Mouse (Mus musculus): Measurements from ENCODE around the gene Ms4a8a. TPM values are rescaled to one million over a fixed set of nuclear protein-coding genes. Genes with fewer than 3 reads are reported as not detected.
"Not testable (repeated sequence)": the region's sequence is repeated elsewhere in the genome, so short reads cannot be mapped to it uniquely, and the experiment has no call there.

The Ms4a8a gene
- 0.19 and 0.20 TPM in 2 replicates for polyA plus RNA-seq (2015; fragmentation: Nextera tagmentation; extraction: Ambion mirVana)

GRCm38 (mm10) chr19:11080934-11081333 lies at the start of gene Ms4a8a:
Ms4a8a (minus strand) TSS chr19:11081102.
- Histone ChIP-seq H3K4me3 (ENCODE audit: low read depth, low read length) (no peak within 1 kb of the TSS), H3K27ac (ENCODE audit: low read length) (no peak within 1 kb of the TSS), H3K27me3 (ENCODE audit: control insufficient read depth, insufficient read depth, low read depth, low read length) (no peaks in the 10 kb centered on the region), H3K9me3 (replicated peaks; ENCODE audit: control insufficient read depth, low read length) (no peaks in the 10 kb centered on the region), H3K36me3 (ENCODE audit: control insufficient read depth, insufficient read depth) (no peaks in the 10 kb centered on the region), H3K4me2 (ENCODE audit: low read depth, low read length) (no peak within 1 kb of the TSS), H3K9ac (ENCODE audit: low read depth, low read length) (no peak within 1 kb of the TSS), H3K4me1 (ENCODE audit: control insufficient read depth, low read depth, low read length) (no peaks in the 10 kb centered on the region)
- WGBS (ENCODE audit: insufficient replicate concordance), result 58% methylated on average over 4 of the region's 4 CpGs
- ATAC-seq (ENCODE audit: low read depth), result no peak

DNA sequence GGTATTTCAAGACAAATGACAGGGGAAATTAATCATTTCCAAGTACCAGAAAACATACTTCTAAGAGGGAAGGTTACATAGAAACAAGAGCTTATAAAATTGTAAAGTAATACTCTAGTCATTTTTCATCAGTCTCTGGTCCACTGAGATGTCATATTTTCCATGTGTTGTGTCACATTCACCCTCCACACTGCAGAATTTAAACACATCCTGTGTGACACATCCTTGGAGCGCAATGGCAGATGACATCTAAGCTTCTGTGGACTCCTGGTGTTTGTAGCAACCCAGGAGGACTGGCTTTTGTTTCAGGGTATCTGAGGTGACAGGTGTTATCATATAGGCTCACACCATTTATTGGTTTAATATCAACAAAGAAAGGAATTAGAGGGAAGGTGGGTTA lies 48.8 kb upstream of the Ms4a8a start:
- no peak for ATAC-seq (ENCODE audit: low read depth)
- H3K36me3 ChIP-seq (ENCODE audit: control insufficient read depth, insufficient read depth), result no peaks in the 10 kb centered on the region
- WGBS (ENCODE audit: insufficient replicate concordance), result 70% methylated on average over 1 of the region's 1 CpGs

DNA sequence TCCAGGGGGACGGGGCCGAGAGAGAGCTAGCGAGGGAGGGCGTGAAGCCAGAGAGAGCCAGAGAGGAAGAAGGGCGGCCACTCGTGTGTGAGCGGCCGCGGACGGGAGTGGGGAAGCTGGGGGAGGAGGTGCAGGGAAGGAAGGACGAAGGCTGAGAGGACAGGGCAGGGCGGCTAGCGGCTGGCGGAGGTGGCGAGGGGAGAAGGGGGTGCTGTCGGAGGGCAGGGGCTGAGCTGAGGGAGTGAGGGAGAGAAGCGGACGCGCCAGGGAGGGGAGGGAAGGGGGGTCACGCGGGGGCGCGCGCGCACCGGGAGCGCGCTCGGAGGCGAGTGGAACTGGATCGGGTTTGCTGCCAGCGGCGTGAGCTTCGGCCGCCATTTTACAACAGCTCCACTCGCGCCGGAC lies 40.1 kb upstream of the Ms4a8a start:
- not testable (repeated sequence) for H3K27ac ChIP-seq (ENCODE audit: low read length); H3K36me3 ChIP-seq (ENCODE audit: control insufficient read depth, insufficient read depth); H3K9me3 ChIP-seq (replicated peaks; ENCODE audit: control insufficient read depth, low read length); H3K27me3 ChIP-seq (ENCODE audit: control insufficient read depth, insufficient read depth, low read depth, low read length); H3K4me1 ChIP-seq (ENCODE audit: control insufficient read depth, low read depth, low read length); H3K9ac ChIP-seq (ENCODE audit: low read depth, low read length); H3K4me2 ChIP-seq (ENCODE audit: low read depth, low read length)
- WGBS (ENCODE audit: insufficient replicate concordance), result 3% methylated on average over 5 of the region's 38 CpGs
- ATAC-seq (ENCODE audit: low read depth), result peak; percentile 99
- peak overlapping the region; percentile 39 for H3K4me3 ChIP-seq (ENCODE audit: low read depth, low read length)

More for the DNA sequence above, 48.8 kb upstream of the Ms4a8a start:
- H3K9ac ChIP-seq (ENCODE audit: low read depth, low read length), result no peak overlapping the region
- H3K27ac ChIP-seq (ENCODE audit: low read length), result no peak overlapping the region
- H3K4me2 ChIP-seq (ENCODE audit: low read depth, low read length), result no peak overlapping the region
- no peaks in the 10 kb centered on the region for H3K9me3 ChIP-seq (replicated peaks; ENCODE audit: control insufficient read depth, low read length)
- H3K4me3 ChIP-seq (ENCODE audit: low read depth, low read length), result no peak overlapping the region
- H3K4me1 ChIP-seq (ENCODE audit: control insufficient read depth, low read depth, low read length), result no peaks in the 10 kb centered on the region
- no peaks in the 10 kb centered on the region for H3K27me3 ChIP-seq (ENCODE audit: control insufficient read depth, insufficient read depth, low read depth, low read length)

- Histone ChIP-seq H3K36me3 (ENCODE audit: control insufficient read depth, insufficient read depth) (no peaks in the 10 kb centered on the region), H3K4me2 (ENCODE audit: low read depth, low read length) (no peak overlapping the region), H3K9me3 (replicated peaks; ENCODE audit: control insufficient read depth, low read length) (no peaks in the 10 kb centered on the region), H3K4me1 (ENCODE audit: control insufficient read depth, low read depth, low read length) (no peaks in the 10 kb centered on the region), H3K27ac (ENCODE audit: low read length) (peak overlapping the region; percentile 39; the same call in 1 of the 2 replicates), H3K9ac (ENCODE audit: low read depth, low read length) (no peak overlapping the region), H3K27me3 (ENCODE audit: control insufficient read depth, insufficient read depth, low read depth, low read length) (no peaks in the 10 kb centered on the region), H3K4me3 (ENCODE audit: low read depth, low read length) (no peak overlapping the region)
- 33% methylated on average over 2 of the region's 2 CpGs for WGBS (ENCODE audit: insufficient replicate concordance)
- 0 out of 2 replicates have a peak, but pooled peaks have one; percentile 11 for ATAC-seq (ENCODE audit: low read depth)
Measured at GRCm38 (mm10) chr19:11119338-11119737, 38.4 kb upstream of the Ms4a8a start.

DNA sequence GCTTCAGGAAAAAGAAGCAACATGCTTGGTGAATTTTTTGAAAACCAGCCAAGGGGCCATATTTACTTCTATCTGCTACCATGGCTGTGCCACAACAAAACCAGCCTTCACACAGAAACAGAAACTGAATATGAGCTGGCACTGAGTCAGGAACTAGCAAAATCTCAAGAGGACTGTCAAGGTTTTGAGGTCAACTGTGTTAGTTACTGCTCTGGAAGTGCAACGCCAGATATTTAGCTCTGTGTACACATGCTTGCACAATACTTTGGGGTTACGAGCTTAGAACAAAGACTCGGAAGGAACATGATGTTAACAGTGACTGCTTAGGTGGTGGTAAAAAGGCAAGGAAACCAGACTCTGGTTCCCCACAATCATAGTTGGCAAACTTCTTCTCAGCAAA lies 26.8 kb upstream of the Ms4a8a start:
- ATAC-seq (ENCODE audit: low read depth), result 0 out of 2 replicates have a peak, but pooled peaks have one; percentile 16
- Histone ChIP-seq H3K4me1 (ENCODE audit: control insufficient read depth, low read depth, low read length) (no peaks in the 10 kb centered on the region; the same call in 1 of the 2 replicates), H3K27ac (ENCODE audit: low read length) (no peak overlapping the region; the same call in 1 of the 2 replicates), H3K4me2 (ENCODE audit: low read depth, low read length) (no peak overlapping the region), H3K4me3 (ENCODE audit: low read depth, low read length) (no peak overlapping the region), H3K9me3 (replicated peaks; ENCODE audit: control insufficient read depth, low read length) (no peaks in the 10 kb centered on the region), H3K27me3 (ENCODE audit: control insufficient read depth, insufficient read depth, low read depth, low read length) (no peaks in the 10 kb centered on the region), H3K36me3 (ENCODE audit: control insufficient read depth, insufficient read depth) (no peaks in the 10 kb centered on the region), H3K9ac (ENCODE audit: low read depth, low read length) (no peak overlapping the region)
- WGBS (ENCODE audit: insufficient replicate concordance), result 27% methylated on average over 3 of the region's 3 CpGs

- no peak overlapping the region for H3K27ac ChIP-seq (ENCODE audit: low read length)
- H3K27me3 ChIP-seq (ENCODE audit: control insufficient read depth, insufficient read depth, low read depth, low read length), result no peaks in the 10 kb centered on the region
- no peaks in the 10 kb centered on the region for H3K4me1 ChIP-seq (ENCODE audit: control insufficient read depth, low read depth, low read length)
- H3K9ac ChIP-seq (ENCODE audit: low read depth, low read length), result no peak overlapping the region
- H3K4me3 ChIP-seq (ENCODE audit: low read depth, low read length), result no peak overlapping the region
- no peak for ATAC-seq (ENCODE audit: low read depth)
- H3K36me3 ChIP-seq (ENCODE audit: control insufficient read depth, insufficient read depth), result no peaks in the 10 kb centered on the region
- H3K9me3 ChIP-seq (replicated peaks; ENCODE audit: control insufficient read depth, low read length), result no peaks in the 10 kb centered on the region
- WGBS (ENCODE audit: insufficient replicate concordance), result 40% methylated on average over 1 of the region's 1 CpGs
- H3K4me2 ChIP-seq (ENCODE audit: low read depth, low read length), result no peak overlapping the region
Measured at GRCm38 (mm10) chr19:11101880-11102279, 21.0 kb upstream of the Ms4a8a start.

GRCm38 (mm10) chr19:11098401-11098800 lies 17.5 kb upstream of the Ms4a8a start:
- Histone ChIP-seq H3K27me3 (ENCODE audit: control insufficient read depth, insufficient read depth, low read depth, low read length) (no peaks in the 10 kb centered on the region), H3K9ac (ENCODE audit: low read depth, low read length) (no peak overlapping the region), H3K9me3 (replicated peaks; ENCODE audit: control insufficient read depth, low read length) (no peaks in the 10 kb centered on the region), H3K4me3 (ENCODE audit: low read depth, low read length) (no peak overlapping the region), H3K36me3 (ENCODE audit: control insufficient read depth, insufficient read depth) (no peaks in the 10 kb centered on the region), H3K27ac (ENCODE audit: low read length) (no peak overlapping the region), H3K4me2 (ENCODE audit: low read depth, low read length) (no peak overlapping the region), H3K4me1 (ENCODE audit: control insufficient read depth, low read depth, low read length) (no peaks in the 10 kb centered on the region)
- no peak for ATAC-seq (ENCODE audit: low read depth)
- 50% methylated on average over 3 of the region's 3 CpGs for WGBS (ENCODE audit: insufficient replicate concordance)

- not testable (repeated sequence) for ATAC-seq (ENCODE audit: low read depth); H3K4me1 ChIP-seq (ENCODE audit: control insufficient read depth, low read depth, low read length); H3K36me3 ChIP-seq (ENCODE audit: control insufficient read depth, insufficient read depth); H3K9ac ChIP-seq (ENCODE audit: low read depth, low read length); H3K27me3 ChIP-seq (ENCODE audit: control insufficient read depth, insufficient read depth, low read depth, low read length); H3K27ac ChIP-seq (ENCODE audit: low read length); H3K9me3 ChIP-seq (replicated peaks; ENCODE audit: control insufficient read depth, low read length)
- H3K4me3 ChIP-seq (ENCODE audit: low read depth, low read length), result peak overlapping the region; percentile 27
- 5% methylated on average over 50 of the region's 50 CpGs for WGBS (ENCODE audit: insufficient replicate concordance)
- H3K4me2 ChIP-seq (ENCODE audit: low read depth, low read length), result peak overlapping the region; percentile 44
Measured at GRCm38 (mm10) chr19:11092131-11092530, 11.2 kb upstream of the Ms4a8a start.

GRCm38 (mm10) chr19:11070364-11070763 lies 10.5 kb downstream of the Ms4a8a start:
- Histone ChIP-seq H3K4me1 (ENCODE audit: control insufficient read depth, low read depth, low read length) (no peaks in the 10 kb centered on the region), H3K4me2 (ENCODE audit: low read depth, low read length) (no peak overlapping the region), H3K4me3 (ENCODE audit: low read depth, low read length) (no peak overlapping the region), H3K27ac (ENCODE audit: low read length) (no peak overlapping the region), H3K27me3 (ENCODE audit: control insufficient read depth, insufficient read depth, low read depth, low read length) (no peaks in the 10 kb centered on the region), H3K9ac (ENCODE audit: low read depth, low read length) (no peak overlapping the region), H3K36me3 (ENCODE audit: control insufficient read depth, insufficient read depth) (no peaks in the 10 kb centered on the region), H3K9me3 (replicated peaks; ENCODE audit: control insufficient read depth, low read length) (no peaks in the 10 kb centered on the region)
- ATAC-seq (ENCODE audit: low read depth), result no peak
- WGBS (ENCODE audit: insufficient replicate concordance), result 68% methylated on average over 3 of the region's 3 CpGs
